ENCODE assay signal across 19 mouse cellular contexts in the genomic region with DNA sequence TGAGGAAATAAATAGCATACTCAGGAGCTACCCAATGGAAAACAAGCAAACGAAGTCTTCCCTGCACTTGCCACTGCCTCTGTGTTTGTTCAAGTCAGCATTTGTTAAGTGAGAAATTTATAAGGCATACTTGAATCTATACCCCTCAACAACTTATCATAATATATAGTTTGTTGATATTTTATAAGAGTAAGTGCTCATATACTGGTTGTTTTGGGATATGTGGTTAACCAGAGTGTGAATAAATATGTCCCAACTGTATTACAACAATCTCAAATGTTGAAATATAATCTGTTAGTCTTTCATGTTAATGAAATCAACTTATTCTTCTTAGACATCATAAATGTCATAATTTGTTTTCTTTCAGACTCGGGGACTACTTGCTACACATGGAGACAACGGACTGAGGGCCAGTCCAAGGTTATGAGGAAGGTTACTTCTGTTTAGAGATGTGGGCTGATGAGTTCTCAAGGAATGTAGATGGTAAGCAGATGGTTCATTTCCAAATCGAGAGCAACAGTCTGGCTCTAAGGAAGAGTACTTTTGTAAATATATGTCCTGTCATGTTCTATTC.
"Had no signal": no experiment of that assay in that cellular context is flagged by ENCODE, and none has a peak within 500 bp of the region (broad histone marks: within the 10 kb centered on the region; RNA-seq: fewer than 3 reads in every experiment).

No protein-coding gene starts in this region.

- DNase-seq: lung, postnatal 14 days; lung, postnatal 36 days; midbrain, embryonic 14.5 days; retina, postnatal 1 day; right cerebral cortex, adult 18-20 months; right cerebral cortex, postnatal 25 days; right cerebral cortex, postnatal 4 days; spleen, adult 18-20 months; thymus, adult 18-20 months; thymus, postnatal 14 days; thymus, postnatal 36 days had no signal

- H3K9me3 ChIP-seq: liver, embryonic 12.5 days; midbrain, embryonic 10.5 days; midbrain, embryonic 12.5 days; neural tube, embryonic 13.5 days; neural tube, embryonic 15.5 days had no signal

- H3K4me2 ChIP-seq: liver, embryonic 12.5 days; midbrain, embryonic 12.5 days; neural tube, embryonic 13.5 days; neural tube, embryonic 15.5 days had no signal

- H3K27ac ChIP-seq: liver, embryonic 12.5 days; liver, embryonic 14.5 days; midbrain, embryonic 10.5 days; midbrain, embryonic 12.5 days; neural tube, embryonic 13.5 days; neural tube, embryonic 15.5 days had no signal

- H3K4me1 ChIP-seq: midbrain, embryonic 10.5 days; midbrain, embryonic 12.5 days; neural tube, embryonic 13.5 days; neural tube, embryonic 15.5 days had no signal

- H3K36me3 ChIP-seq: liver, embryonic 12.5 days; midbrain, embryonic 10.5 days; midbrain, embryonic 12.5 days; neural tube, embryonic 13.5 days; neural tube, embryonic 15.5 days had no signal

- H3K27me3 ChIP-seq: liver, embryonic 12.5 days; midbrain, embryonic 12.5 days; neural tube, embryonic 13.5 days; neural tube, embryonic 15.5 days had no signal

- ATAC-seq: liver, embryonic 12.5 days; midbrain, embryonic 16.5 days had no signal

- H3K9ac ChIP-seq: liver, embryonic 12.5 days; liver, embryonic 14.5 days; midbrain, embryonic 12.5 days; neural tube, embryonic 13.5 days; neural tube, embryonic 15.5 days had no signal

- H3K4me3 ChIP-seq: liver, embryonic 12.5 days; midbrain, embryonic 10.5 days; midbrain, embryonic 12.5 days; myocyte; neural tube, embryonic 13.5 days; neural tube, embryonic 15.5 days had no signal
